Mouse (Mus musculus): ENCODE data around the gene Epo.

Gene Epo

GRCm38 (mm10) chr5:137476964-137477363 lies 56.1 kb downstream of the Epo start, which contains the start of gene Zan:
Gene Zan (minus strand): TSS chr5:137477064.
- no peak for DNase-seq (ENCODE audit: low read depth)

DNA sequence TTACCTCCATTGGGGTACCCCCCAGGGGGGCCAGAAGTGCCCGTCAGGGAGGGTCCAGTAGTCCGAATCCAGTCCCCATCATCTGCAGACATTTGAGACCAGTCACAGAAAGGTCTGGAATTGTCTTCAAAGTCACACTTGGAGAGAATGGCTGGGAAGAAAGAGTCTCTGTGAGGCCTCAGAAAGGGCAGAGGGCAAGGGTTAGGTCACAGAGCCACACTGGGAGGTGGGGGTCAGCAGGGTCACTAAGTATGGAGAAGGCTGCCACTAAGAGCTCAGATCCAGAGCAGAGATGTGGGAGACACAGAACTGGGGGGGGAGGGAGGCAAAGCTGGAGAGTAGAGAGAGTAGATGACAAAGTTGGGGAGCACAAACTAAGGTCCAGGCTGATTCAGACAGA lies 58.7 kb downstream of the Epo start:
- no peak for DNase-seq (ENCODE audit: low read depth)

DNA sequence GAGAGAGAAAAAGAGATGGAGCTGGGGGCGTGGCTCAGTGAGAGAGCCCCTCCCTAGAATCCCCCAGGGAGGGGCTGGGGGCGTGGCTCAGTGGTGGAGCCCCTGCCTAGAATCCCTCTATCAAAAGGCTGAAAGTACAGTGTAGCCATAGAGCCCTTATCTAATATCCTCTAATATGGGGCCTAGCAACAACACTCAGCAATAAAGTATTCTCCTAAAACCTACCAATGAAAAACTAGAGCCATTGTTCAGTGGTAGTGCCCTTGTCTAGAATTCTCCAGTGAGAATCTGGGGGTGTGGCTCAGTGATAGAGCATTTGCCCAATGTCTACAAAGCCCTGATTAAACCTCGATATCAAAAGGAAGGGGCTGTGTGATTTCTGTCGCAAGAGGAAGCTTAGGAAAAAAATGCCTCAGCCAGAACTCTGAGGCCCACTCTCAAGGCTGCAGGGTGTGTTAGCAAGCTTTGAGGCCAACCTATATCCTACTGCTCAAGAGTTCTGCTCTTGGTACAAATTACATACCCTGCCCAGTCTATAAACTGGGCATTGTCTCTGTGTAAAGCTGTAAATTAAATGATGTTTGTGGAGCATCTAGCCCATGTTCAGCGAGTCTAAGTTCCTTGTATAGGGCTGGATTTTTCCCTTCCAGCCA lies 60.7 kb downstream of the Epo start:
- no peak for DNase-seq (ENCODE audit: low read depth)

- no peak for DNase-seq (ENCODE audit: low read depth)
Measured at GRCm38 (mm10) chr5:137466946-137467345, 66.1 kb downstream of the Epo start.

GRCm38 (mm10) chr5:137465049-137465448 lies 68.0 kb downstream of the Epo start:
- no peak for DNase-seq (ENCODE audit: low read depth)

- DNase-seq (ENCODE audit: low read depth): no peak
Measured at GRCm38 (mm10) chr5:137455866-137456591, 77.0 kb downstream of the Epo start.

DNA sequence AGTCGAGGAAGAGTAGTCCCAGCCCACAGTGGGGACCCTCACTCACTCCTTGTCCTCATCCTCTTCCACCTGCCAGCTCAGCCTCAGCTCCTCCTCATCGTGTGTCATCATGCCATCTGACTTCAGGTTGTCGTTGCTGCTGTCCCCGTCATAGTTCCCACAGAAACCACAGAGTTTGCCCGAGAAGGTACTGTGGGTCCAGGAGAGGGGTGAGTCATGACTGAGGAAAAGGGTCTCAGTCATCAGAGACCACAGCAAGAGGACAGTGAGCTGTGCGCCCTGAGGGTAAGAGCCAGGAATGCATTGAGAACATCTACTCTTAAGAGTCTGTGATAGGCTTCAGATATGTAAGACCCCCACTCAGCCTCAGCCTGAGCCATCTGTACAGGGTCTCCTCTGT lies 77.8 kb downstream of the Epo start:
- no peak for DNase-seq (ENCODE audit: low read depth)

DNA sequence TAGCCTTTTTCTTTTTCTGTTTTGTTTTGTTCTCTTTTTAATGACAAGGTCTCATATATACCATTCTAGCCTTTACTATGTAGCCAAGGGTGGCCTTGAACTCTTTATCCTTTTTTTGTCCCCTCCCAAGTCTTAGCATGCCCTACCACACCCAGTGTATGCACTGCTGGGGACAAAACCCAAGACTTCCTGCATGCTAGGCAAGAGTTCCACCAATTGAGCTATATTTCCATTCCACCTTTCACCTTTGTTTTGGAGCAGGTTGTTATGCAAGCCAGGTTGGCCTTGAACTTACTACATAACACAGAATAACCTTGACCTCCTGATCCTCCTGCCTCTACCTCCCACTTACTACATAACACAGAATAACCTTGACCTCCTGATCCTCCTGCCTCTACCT lies 87.5 kb downstream of the Epo start:
- no peak for DNase-seq (ENCODE audit: low read depth)

DNA sequence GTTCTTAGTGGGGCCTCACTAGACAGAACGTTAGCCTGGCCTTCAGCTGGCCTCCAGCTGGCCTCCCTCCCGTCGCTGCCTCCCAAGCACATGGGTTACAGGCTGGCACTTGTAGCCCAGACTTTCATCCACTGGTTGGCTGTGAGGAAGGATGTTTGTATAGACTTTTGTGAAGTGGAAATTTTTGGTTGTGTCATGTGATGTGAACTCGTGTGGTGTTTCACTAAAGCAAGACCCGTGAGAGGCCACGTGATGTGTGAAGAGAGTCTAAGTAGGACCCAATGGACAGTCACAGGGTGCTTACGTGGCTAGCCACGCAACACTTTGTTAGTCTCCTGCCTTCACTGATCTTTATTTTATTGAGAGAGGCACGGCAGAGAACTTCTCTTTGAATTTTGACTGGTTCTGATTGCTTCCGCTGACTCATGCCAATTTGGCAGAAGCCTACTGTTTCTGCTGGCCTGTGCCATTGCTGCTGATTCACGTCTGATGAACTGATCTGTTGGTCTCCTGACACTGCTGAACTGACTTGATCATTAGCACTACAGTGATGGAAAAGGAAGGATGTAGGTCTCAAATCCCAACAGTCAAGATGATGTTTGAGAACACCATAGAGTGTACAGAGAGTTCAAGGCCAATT lies 92.7 kb downstream of the Epo start:
- DNase-seq (ENCODE audit: low read depth): no peak

- no peak for DNase-seq (ENCODE audit: low read depth)
Measured at GRCm38 (mm10) chr5:137433889-137434288, 99.2 kb downstream of the Epo start.

All from naive thymus-derived CD4-positive, alpha-beta T cell, adult 2 months (primary cell).